Mouse (Mus musculus) frontal cortex, postnatal 36 days (tissue): ENCODE results near the gene 4632433K11Rik.
"Not testable (repeated sequence)": the region's sequence is repeated elsewhere in the genome, so short reads cannot be mapped to it uniquely, and the experiment has no call there.

Source experiments
- DNase-seq, 2 experiments: peaks; one replicate each; pipeline ENCODE4 v3.0.0; 2022; ENCODE audit warnings: low spot score in 2 of 2

4632433K11Rik gene

GRCm38 (mm10) chr7:5033818-5034217 lies at the start of gene 4632433K11Rik:
Gene 4632433K11Rik (plus strand): TSS chr7:5034118.
- DNase-seq = no peak

- DNase-seq = no peak
Observed at GRCm38 (mm10) chr7:4988250-4988649, 45.7 kb upstream of the 4632433K11Rik start.

GRCm38 (mm10) chr7:4993347-4993998 lies 40.4 kb upstream of the 4632433K11Rik start:
- no peak for DNase-seq

- DNase-seq = no peak
Observed at GRCm38 (mm10) chr7:4993999-4994788, 39.7 kb upstream of the 4632433K11Rik start.

- no peak for DNase-seq
Observed at GRCm38 (mm10) chr7:4995268-4996002, 38.5 kb upstream of the 4632433K11Rik start.

GRCm38 (mm10) chr7:4996003-4996895 lies 37.7 kb upstream of the 4632433K11Rik start, which contains the start of gene Zfp579:
Gene Zfp579 (minus strand): TSS chr7:4996158.
- DNase-seq = peak; percentile 90 to 94

GRCm38 (mm10) chr7:4996934-4997333 lies 37.0 kb upstream of the 4632433K11Rik start:
- DNase-seq = no peak

- DNase-seq = no peak
Observed at GRCm38 (mm10) chr7:4999876-5000275, 34.0 kb upstream of the 4632433K11Rik start.

GRCm38 (mm10) chr7:5002876-5003275 lies 31.0 kb upstream of the 4632433K11Rik start:
- DNase-seq = not testable (repeated sequence)

GRCm38 (mm10) chr7:5008229-5008628 lies 25.7 kb upstream of the 4632433K11Rik start:
- no peak for DNase-seq

- no peak for DNase-seq
Observed at GRCm38 (mm10) chr7:5012681-5013513, 21.0 kb upstream of the 4632433K11Rik start.

GRCm38 (mm10) chr7:5014251-5015117 lies 19.4 kb upstream of the 4632433K11Rik start, which contains the start of the genes Zfp524 and Fiz1:
Gene Zfp524 (plus strand): TSS chr7:5014415.
Gene Fiz1 (minus strand): TSS chr7:5014697.
- peak; percentile 95 to 98 for DNase-seq

GRCm38 (mm10) chr7:5015118-5016001 lies 18.6 kb upstream of the 4632433K11Rik start, which contains the start of gene Gm44973:
Gene Gm44973 (plus strand): TSS chr7:5015496.
- peak; percentile 90 to 95 for DNase-seq

- DNase-seq = no peak
Observed at GRCm38 (mm10) chr7:5016057-5016456, 17.9 kb upstream of the 4632433K11Rik start.

GRCm38 (mm10) chr7:5016920-5017319 lies 17.0 kb upstream of the 4632433K11Rik start:
- DNase-seq = no peak

- no peak for DNase-seq
Observed at GRCm38 (mm10) chr7:5017352-5017751, 16.6 kb upstream of the 4632433K11Rik start.

- no peak for DNase-seq
Observed at GRCm38 (mm10) chr7:5017931-5018330, 16.0 kb upstream of the 4632433K11Rik start.

- not testable (repeated sequence) for DNase-seq
Observed at GRCm38 (mm10) chr7:5019576-5019975, 14.3 kb upstream of the 4632433K11Rik start.
